Mouse (Mus musculus) spleen, embryonic (tissue): ENCODE data around the gene Sel1l.

Source experiments
- CTCF ChIA-PET: fragments of 350-600 bp; sonication (Branson Sonifier 250); formaldehyde crosslinking; loops from one replicate; lab custom pipeline; 2022; lab: Charles Lee

Gene Sel1l

DNA sequence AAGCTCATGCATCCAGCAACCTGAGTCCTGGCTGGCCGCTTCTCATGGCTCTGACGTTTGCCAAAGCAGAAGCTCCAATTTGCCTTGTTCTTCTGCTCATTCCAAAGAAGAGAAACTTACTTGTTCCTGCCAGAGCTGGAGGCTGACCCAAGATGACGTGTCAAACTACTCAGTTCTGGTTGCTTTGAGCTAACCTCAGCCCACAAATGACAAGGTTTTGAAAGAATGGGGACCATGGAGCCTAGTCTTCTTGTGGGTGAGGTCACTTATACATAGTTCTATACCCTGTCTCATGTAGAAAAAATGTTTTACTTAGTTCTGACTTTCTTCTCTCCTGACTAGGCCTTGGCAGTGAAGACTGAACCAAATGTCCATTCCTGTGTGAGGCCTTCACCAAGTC, 68.4 kb downstream of the Sel1l start:
- CTCF ChIA-PET = interaction anchor here (2.3 kb wide), 1 partner anchor 14 kb away, joined by 5 read pairs; no protein-coding TSS in a partner anchor

DNA sequence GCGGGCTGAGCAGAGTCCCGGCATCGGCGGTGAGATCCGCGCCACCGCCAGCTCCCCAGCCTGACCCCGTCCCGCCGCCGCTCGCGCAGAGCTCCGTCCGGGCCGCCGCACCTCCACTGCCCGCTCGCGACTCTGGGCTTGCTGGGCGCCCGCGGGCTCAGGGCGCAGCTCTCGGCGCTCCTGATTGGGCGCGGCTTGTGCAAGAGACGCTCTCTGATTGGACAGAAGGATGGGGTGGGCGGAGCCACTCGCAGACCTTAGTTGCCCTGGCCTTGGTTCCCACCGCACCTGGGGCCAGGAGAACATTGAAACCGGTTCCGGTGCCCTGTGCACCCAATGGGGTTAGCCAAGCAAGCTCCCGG, 70.0 kb downstream of the Sel1l start:
- CTCF ChIA-PET = interaction anchor here (0.6 to 2.3 kb wide), 2 partner anchors 13 to 193 kb away, joined by 3 to 5 read pairs; no protein-coding TSS in a partner anchor

DNA sequence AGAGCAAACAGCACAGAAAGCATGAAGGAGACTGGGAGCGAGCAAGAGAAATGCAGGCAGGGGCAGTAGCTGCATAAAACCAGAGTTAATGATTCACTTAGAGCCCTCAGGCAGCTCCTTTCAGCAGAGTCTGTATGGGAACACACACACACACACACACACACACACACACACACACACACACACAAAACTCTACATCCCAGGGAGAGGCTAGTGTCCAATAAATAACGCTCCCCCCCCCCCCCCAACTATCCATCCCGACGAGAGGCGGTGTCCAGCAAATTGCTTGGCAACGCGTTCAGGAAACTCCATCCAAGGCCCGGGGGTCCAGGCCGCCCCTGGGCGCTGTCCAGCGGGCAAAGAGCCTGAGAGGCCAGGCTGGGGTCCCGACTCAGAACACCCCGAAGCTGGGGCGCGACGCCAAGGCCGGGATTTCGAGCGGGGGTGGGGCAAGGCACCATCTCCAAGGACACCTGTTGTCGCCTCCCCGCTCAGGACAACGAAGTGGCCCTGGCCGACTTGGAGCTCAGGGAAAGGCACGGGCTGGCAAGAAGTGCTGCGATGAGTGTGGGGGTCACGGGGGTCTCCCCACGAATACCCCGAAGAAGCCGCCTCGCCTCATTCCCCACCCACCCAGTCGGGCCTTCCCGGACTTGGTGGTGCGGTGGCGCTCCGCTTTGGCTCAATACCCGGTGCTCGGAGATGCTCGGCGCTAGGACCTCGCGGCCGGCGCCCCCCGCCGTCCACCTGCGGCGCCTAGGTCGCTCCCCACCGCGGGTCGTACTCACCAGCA, 70.5 kb downstream of the Sel1l start:
- CTCF ChIA-PET = interaction anchor here (0.6 to 2.3 kb wide), 2 partner anchors 12 kb away, joined by 5 to 9 read pairs; no protein-coding TSS in a partner anchor

DNA sequence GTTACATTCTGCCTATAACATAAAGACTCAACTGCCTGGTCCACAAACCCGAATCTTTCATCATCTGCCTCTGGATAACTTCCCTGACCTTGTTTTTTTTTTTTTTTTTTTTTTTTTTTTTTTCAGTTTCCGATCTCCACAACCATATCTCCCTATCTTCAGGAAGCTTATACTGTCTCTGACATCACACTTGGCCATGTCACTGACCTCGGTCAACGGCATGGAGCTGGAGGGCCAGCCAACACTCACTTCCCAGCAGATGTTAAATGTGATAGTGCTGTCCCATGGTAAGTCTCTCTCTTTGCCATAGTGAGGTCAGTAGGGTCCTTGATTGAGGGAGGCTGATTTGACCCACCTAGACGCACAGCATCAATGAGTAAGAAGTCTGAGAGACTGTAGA, 72.6 kb downstream of the Sel1l start:
- CTCF ChIA-PET = no interaction called here

DNA sequence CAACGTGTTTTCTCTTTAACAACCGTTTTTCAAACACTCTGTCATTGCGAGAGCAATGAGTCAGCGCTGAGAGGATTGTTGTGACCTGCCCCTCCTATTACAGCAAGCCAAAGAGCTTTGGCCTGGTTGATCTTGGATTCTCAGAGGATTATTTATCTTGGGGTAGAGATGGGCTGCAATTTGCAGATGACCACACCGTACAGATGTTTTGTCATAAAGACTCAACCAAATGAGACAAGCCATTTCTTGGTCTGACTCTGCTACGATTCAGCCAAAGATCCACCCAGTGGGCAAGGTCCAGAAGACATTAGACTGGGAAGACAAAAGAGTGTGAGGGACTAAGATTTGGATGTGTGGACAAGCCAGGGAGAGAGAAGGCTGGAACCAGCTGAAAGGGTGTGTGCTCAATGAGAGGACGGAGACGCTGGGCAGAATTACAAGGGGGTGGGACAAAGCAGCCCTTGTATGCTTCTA, 74.1 kb downstream of the Sel1l start:
- CTCF ChIA-PET = interaction anchor here (0.5 kb wide), 1 partner anchor 139 kb away, joined by 6 read pairs; no protein-coding TSS in a partner anchor

DNA sequence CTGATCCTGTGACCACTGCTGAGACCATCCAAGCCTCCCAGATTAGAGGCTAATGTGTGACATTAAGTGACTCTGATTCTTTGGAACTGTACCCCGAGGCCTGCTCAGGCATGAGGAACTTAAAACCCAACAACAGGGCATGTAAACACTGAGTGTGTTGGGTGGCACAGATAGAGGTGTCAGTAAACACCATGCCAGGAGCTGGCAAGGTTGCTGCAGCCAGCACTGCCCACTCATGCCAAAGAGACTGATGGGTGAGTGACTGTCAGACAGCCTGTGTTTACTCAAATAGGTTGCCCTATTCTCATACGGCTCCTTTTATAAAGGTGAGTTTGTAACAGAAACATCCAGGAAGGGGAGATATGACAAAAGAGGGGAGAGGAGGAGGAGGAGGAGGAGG, 80.1 kb downstream of the Sel1l start:
- CTCF ChIA-PET = no interaction called here

DNA sequence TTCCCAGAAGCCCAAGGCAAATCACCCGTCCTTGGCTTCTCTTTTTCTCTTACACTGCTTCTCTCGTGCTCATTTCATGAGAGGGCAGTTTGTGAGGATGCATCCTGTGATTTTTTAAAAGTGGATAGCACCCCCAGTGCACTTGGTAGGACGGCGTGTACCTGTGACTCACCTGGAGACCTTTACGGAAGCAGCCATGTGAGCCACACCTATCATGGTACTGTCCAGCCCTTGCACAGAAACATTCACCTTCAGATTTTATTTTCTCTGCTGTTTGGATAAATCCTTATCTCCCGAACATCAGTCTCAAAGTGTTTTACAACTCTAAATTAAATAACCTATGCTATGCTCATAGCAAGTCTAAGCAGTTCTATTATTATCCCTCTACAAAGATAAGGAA, 80.8 kb downstream of the Sel1l start:
- CTCF ChIA-PET = no interaction called here

DNA sequence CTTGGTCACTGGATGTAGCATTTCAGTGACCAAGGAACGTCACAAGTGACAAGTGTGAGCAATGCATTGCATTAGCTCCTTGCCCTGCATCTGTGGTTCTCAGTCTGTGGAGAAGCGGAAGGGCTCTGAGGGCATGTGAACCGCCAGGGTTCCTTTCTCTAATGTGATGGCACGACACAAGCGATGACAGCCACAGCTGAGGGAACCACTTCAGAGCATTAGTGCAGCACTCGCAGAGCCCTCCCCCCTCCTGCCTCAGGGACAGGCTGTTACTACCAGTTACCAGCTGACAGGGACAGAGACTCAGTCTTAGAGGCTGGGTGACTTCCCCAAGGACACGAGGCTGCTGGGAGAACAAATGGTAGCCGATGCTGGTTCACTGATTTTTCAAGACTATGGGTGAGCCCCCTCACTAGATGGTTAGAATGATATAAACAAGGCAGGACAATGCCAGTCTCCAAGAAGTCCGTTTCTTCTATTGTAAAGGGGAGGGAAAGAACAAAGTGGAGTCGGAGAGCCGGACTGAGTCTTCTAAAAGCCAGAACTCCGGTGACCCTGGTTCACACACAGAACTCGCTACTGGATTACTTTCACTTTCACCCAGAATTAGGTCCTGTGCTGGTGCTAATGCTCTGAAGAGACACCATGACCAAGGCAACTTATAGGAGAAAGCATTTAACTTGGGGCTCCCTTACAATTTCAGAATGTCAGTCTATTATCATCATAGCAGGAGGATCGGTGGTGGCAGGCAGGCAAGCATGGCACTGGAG, 82.4 kb downstream of the Sel1l start:
- CTCF ChIA-PET = interaction anchor here (0.8 to 1.4 kb wide), 2 partner anchors 9 to 13 kb away, joined by 3 to 5 read pairs; no protein-coding TSS in a partner anchor

DNA sequence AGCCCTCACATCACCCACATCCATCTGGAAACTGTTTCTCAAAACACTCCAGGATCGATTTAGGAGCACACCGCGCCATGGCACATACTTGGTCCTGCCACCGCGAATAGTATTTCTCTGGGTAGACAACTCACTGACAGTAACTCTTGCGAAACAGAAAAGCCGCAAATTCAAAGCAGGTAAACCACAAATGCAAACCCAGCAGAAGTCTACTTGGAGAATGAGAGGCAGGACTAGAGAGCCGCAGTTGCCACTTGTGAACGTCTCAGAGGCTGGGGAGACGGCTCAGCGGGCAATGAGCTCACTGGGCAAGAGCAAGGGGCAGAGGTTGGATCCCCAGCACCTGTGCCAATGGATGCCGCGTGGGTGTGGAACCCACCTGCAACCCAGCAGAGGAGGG, 83.5 kb downstream of the Sel1l start:
- CTCF ChIA-PET = interaction anchor here (0.7 to 1.4 kb wide), 2 partner anchors 14 to 16 kb away, joined by 4 to 5 read pairs; no protein-coding TSS in a partner anchor

DNA sequence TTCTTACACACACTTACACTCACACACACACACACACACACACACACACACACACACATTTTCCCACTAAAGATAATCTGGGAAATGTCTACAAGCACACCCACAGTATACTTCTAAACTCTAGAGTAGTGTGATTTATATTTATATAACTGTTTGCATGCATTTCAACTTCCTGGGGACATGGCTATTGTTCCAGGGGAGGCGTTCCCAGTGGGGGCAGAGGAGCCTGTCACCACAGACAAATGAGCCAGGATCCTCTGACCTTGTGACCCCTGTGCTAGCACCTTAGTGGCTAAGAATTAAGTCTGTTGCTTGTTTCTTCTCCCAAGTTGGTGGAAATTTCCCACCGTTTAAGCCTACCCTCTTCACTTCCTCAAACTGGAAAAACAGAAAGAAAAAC, 83.9 kb downstream of the Sel1l start:
- CTCF ChIA-PET = interaction anchor here (0.7 kb wide), 1 partner anchor 16 kb away, joined by 4 read pairs; no protein-coding TSS in a partner anchor

DNA sequence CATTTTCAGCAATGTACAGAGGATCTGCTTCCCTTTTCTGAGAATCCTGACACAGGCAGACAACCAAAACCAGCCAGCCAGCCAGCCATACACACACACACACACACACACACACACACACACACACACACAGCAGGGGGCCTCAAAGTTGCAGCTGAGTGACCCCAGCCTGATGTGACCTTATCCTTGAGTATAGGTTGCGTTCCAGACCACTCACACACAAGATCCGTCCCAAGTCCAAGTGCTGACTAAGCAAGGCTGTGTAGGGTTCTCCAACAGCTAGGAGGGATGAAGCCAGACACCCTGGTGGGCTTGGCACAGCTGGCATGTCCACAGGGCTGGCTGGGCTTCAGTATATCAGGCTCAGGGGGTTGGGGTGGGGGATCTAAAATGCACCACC, 84.5 kb downstream of the Sel1l start:
- CTCF ChIA-PET = interaction anchor here (0.7 kb wide), 1 partner anchor 25 kb away, joined by 8 read pairs; no protein-coding TSS in a partner anchor

DNA sequence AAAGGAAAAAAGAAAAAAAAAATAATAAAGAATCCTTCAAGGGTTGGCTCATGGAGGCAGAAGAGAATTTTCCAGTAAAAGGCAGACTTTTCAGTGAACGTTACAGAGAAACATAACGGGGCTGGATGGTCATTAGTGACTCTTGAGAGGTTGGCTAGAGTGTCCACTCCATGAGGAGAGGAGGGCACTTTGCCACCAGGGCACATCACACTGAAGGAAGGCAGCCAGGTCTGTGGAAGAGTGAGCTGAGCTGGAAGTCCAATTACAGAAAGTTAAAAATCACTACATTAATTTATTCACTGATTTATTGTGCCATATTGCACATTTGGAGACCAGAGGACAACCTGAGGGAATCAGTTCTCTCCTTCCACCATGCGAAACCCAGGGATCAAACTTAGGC, 89.1 kb downstream of the Sel1l start:
- CTCF ChIA-PET = no interaction called here

DNA sequence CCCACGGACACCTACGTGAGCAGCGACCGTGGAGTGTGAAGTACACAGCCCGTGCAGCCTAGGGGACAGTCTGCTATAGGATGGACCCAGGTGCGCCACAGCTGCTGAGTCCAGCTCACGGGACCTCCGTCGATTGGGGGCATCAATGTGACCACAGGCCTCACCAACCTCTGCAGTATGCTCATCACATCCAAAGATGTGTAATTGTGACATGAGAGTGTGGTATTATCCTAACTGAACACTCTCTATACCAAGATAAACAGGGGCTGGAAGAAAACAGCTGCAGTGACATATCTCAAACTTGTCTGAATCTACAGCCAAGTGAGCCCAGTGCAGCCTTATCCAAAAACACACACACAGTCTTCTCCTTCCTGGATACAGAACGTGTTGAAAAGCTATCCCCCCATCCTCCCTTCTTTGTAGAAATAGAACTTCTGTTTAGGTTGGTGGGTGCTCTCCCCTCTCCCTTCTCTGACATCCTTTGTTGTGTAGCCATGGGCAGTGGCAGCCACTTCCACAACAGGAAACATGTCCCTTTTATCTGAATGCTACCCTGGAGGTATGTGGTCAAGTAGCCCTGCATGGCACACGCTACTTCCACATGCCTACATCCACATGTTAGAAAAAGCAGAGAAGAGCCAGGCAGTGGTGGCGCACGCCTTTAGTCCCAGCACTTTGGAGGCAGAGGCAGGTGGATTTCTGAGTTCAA, 90.9 kb downstream of the Sel1l start:
- CTCF ChIA-PET = interaction anchor here (1.3 kb wide), 1 partner anchor 9 kb away, joined by 3 read pairs; no protein-coding TSS in a partner anchor

DNA sequence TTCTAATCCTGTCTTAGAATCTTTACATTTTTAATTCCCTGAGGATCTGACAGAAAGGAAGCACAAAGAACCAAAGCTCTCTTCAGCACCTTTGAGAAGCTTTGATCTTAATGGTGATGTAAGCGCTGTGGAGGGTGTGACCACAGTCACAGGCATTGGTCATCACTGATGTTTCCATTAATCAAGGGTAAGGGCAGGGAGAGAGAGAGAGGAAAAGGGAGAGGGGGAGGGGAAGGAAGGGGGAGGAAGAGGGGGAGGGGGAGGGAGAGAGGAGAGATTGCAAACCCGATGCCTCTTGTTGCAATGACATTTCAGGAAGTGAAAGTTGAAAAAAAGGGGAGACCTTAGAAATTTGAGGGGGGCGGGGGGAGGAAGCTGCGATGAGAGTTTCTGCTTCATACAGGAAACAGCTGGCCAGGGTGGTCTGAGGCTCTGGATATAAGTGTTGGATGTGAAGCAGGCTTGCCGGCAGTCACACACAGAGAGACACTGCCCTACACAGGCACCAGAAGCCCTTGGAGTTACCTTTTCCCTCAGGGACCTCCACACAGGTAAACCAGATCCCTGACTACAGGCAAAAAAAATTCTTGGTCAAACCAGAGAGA, 92.3 kb downstream of the Sel1l start:
- CTCF ChIA-PET = interaction anchor here (0.7 kb wide), 1 partner anchor 96 kb away, joined by 4 read pairs; no protein-coding TSS in a partner anchor
